Mouse (Mus musculus) hindbrain, postnatal 0 days (tissue): ENCODE data around the gene Cfap100. TPM values are rescaled to one million over a fixed set of nuclear protein-coding genes. Genes with fewer than 3 reads are reported as not detected.

Experiments used
- ATAC-seq: fragments of 200-750 bp; cut with Nextera tagmentation; 2 replicates; pipeline ENCODE4 v1.8.0; 2017; ENCODE audit warnings: mild to moderate bottlenecking, moderate TSS enrichment, moderate library complexity
- DNase-seq: peaks from one replicate; pipeline ENCODE4 v3.0.0-alpha.2; 2015; ENCODE audit warnings: low spot score
- H3K27ac ChIP-seq: fragments of 300-500 bp; sonication (generic); 2 replicates; pipeline ENCODE4 v1.5.1; 2014; ENCODE audit warnings: mild to moderate bottlenecking
- H3K27me3 ChIP-seq: fragments of 300-500 bp; sonication (generic); 2 replicates; pipeline ENCODE4 v1.6.1; 2014; ENCODE audit warnings: low read length, mixed read lengths; ENCODE audit not compliant: insufficient read depth
- H3K36me3 ChIP-seq: fragments of 300-500 bp; sonication (generic); 2 replicates; pipeline ENCODE4 v1.6.1; 2014; ENCODE audit warnings: low read length, mixed read lengths; ENCODE audit not compliant: insufficient read depth
- H3K4me1 ChIP-seq: fragments of 300-500 bp; sonication (generic); 2 replicates; pipeline ENCODE4 v1.6.1; 2014; ENCODE audit warnings: antibody characterized with exemption, low read length, mixed read lengths; ENCODE audit not compliant: insufficient read depth
- H3K4me2 ChIP-seq: fragments of 300-500 bp; sonication (generic); 2 replicates; pipeline ENCODE4 v1.6.1; 2014; ENCODE audit warnings: low read depth, mild to moderate bottlenecking, low read length, moderate library complexity, mixed read lengths
- H3K4me3 ChIP-seq: fragments of 300-500 bp; sonication (generic); 2 replicates; pipeline ENCODE4 v1.5.1; 2014; ENCODE audit warnings: low read length
- H3K9ac ChIP-seq: fragments of 300-500 bp; sonication (generic); replicated peaks from 2 replicates; pipeline ENCODE4 v1.6.1; 2014; ENCODE audit warnings: mild to moderate bottlenecking, low read length, moderate library complexity, mixed read lengths
- H3K9me3 ChIP-seq: fragments of 300-500 bp; sonication (generic); 2 replicates; pipeline ENCODE4 v1.6.1; 2016; ENCODE audit warnings: low read length, mixed read lengths
- CTCF ChIP-seq: IDR thresholded peaks from 2 replicates; pipeline ENCODE4 v1.5.1; 2016; ENCODE audit warnings: antibody characterized with exemption, control low read depth, low read depth
- WGBS: fragments of 180-500 bp; shearing (Covaris S2); extraction: QIAGEN DNeasy Blood & Tissue Kit; methylation state at CpG from one replicate; pipeline ENCODE4 v1.1.7; 2014; 5-methylcytosine and 5-hydroxymethylcytosine counted together
- polyA plus RNA-seq: library from polyadenylated mRNA; unstranded; fragments of >200 nt; fragmentation: Nextera tagmentation; extraction: Ambion mirVana; gene quantifications from 2 replicates; pipeline ENCODE4 v1.2.1, GENCODE M21; 2015
- total RNA-seq: library from RNA; depleted of rRNA; stranded (reverse); fragments of >200 nt; gene quantifications from 2 replicates; pipeline ENCODE4 v1.2.3, GENCODE M21; 2014

The Cfap100 gene
- total and polyA plus RNA-seq, 2 experiments from 2014 or later: 8.2 to 29.4 TPM

DNA sequence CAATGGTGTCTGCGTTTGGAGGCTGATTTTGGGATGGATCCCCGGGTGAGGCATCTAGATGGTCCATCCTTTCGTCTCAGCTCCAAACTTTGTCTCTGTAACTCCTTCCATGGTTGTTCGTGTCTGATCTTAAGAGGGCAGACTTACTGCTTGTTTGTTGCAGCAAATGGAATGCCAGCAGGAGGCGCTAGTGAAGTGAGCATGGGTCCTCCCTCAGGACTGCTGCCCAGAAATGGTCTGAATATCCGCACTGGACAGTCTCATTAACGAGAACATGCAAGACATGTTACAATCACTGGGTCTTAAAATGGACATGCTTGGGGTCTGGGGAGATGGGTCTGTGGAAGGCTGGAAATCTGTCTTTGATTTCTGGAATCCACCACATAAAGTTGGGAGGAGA, 21.6 kb upstream of the Cfap100 start:
- no peak overlapping the region for H3K4me3 ChIP-seq
- ATAC-seq (0 out of 2 replicates have a peak, but pooled peaks have one; percentile 39), DNase-seq (peak; percentile 82)
- H3K9me3 ChIP-seq: no peaks in the 10 kb centered on the region
- peak overlapping the region; percentile 54; the same call in 1 of the 2 replicates for H3K27ac ChIP-seq
- 27% methylated on average over 7 of the region's 7 CpGs for WGBS
- H3K27me3 ChIP-seq: no peaks in the 10 kb centered on the region
- no peak overlapping the region for H3K9ac ChIP-seq
- no peaks in the 10 kb centered on the region for H3K36me3 ChIP-seq
- H3K4me2 ChIP-seq: no peak overlapping the region
- peak; percentile 78 for TF ChIP-seq CTCF
- H3K4me1 ChIP-seq: 0 out of 2 replicates have a peak, but pooled peaks cover 4% of the 10 kb centered on the region

DNA sequence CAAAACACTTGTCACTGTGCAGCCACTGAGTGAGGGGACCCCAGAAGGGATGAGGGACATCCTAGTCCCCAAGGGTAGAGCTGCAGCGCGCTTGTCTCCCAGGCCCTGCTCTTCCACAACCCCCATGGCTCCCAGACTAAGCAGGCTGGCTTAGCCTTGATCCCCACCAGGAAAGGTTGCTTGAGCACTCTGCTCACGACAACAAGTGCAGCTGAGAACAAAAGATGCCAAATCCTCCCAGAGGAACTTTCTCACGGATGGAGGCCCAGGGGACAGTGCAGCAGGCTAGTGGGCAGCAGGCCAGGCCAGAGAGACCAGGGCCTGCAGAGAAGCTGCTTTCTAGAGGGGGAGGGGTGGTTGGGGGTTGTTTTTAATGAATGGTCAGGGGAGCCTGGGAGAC, 18.3 kb upstream of the Cfap100 start:
- WGBS: 21% methylated on average over 4 of the region's 4 CpGs
- TF ChIP-seq CTCF: no peak
- peak; percentile 84 for ATAC-seq
- Histone ChIP-seq H3K4me3 (no peak overlapping the region), H3K9me3 (no peaks in the 10 kb centered on the region), H3K27ac (peak overlapping the region; percentile 65), H3K36me3 (no peaks in the 10 kb centered on the region), H3K9ac (no peak overlapping the region), H3K27me3 (no peaks in the 10 kb centered on the region), H3K4me1 (0 out of 2 replicates have a peak, but pooled peaks cover 4% of the 10 kb centered on the region), H3K4me2 (no peak overlapping the region)
- DNase-seq: peak; percentile 82

DNA sequence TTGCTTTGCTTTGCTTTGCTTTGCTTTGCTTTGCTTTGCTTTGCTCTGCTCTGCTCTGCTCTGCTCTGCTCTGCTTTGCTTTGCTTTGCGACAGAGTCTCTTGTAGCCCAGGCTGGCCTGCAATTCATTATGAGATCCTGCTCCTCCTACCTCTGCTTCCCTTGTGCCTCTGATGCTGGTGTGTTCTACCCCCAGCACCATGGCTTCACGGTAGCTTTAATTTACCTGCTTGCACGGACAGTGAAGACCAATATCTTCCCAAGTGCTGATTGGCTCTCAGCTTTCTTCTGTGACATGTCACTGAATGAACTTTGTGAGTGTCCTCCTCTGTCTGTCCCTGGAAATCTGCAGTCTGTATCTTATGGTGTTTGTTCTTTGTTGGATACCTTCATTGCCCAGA, 8.4 kb upstream of the Cfap100 start:
- Histone ChIP-seq H3K36me3 (no peaks in the 10 kb centered on the region), H3K4me1 (no peaks in the 10 kb centered on the region), H3K27me3 (no peaks in the 10 kb centered on the region), H3K4me2 (no peak overlapping the region), H3K9ac (no peak overlapping the region), H3K27ac (no peak overlapping the region), H3K9me3 (no peaks in the 10 kb centered on the region), H3K4me3 (no peak overlapping the region)
- ATAC-seq: no peak
- no peak for TF ChIP-seq CTCF
- no peak for DNase-seq
- WGBS: 92% methylated on average over 3 of the region's 3 CpGs

DNA sequence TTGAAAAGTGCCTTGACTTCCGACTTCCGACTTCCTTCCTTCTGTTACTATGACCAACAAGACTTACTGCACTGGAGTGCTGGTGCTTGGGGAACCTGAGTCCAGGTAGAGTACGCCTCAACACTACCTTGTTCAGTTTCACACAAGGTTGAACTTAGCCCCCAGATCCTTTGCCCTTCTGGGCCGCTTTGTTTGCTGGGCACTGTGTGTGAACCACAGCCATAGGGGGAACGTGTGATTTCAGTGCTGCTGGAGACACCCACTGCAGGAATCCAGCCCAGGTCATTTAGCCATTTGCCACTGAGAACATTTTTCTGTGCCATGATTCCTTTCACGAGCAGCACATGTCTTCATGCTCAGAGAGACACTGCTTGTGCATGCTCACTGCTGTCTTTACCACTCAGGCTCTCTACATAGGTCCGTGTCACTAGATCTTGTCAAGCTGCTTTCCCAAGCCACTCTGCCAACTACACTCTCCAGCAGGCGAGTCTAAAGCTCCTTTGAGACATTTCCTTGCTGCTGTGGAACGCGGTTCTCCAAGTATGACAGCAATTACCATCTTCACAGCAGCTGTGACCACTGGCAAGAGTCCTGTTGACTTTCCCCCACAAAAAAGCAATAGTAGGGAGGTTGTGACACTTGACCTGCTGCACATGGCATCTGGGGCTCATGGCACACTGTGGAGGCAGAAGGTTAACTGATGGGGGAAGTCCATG, 7.8 kb upstream of the Cfap100 start:
- DNase-seq (no peak), ATAC-seq (no peak)
- H3K4me1 ChIP-seq: no peaks in the 10 kb centered on the region
- no peak overlapping the region for H3K9ac ChIP-seq
- 68% methylated on average over 10 of the region's 10 CpGs for WGBS
- no peak overlapping the region for H3K27ac ChIP-seq
- no peaks in the 10 kb centered on the region for H3K36me3 ChIP-seq
- H3K9me3 ChIP-seq: no peaks in the 10 kb centered on the region
- no peak overlapping the region for H3K4me2 ChIP-seq
- H3K4me3 ChIP-seq: no peak overlapping the region
- no peak for TF ChIP-seq CTCF
- no peaks in the 10 kb centered on the region for H3K27me3 ChIP-seq

DNA sequence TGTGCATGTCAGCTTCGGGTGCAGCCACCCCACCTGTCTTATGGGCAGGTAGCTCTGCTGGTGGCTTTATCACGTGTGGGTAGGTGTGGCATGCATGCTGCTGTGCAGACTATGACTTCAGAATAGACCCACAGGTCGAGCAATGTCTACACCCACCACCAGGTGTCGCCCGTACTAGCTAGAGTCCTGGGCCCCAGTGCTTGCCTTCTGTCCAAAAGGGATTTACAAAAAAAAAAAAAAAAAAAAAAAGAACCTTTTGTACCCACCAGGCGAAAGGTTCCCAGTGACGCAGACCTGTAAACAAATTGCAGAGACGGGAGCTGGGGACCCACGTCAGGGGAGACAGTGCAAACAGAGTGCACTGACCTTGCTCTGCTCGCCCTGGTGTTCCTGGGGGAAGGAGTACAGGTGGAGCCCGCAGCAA, 6.6 kb upstream of the Cfap100 start:
- 14% methylated on average over 11 of the region's 11 CpGs for WGBS
- peak; percentile 90 for ATAC-seq
- H3K4me2 ChIP-seq: no peak overlapping the region
- no peaks in the 10 kb centered on the region for H3K9me3 ChIP-seq
- DNase-seq: peak; percentile 87
- H3K4me1 ChIP-seq: no peaks in the 10 kb centered on the region
- H3K27me3 ChIP-seq: no peaks in the 10 kb centered on the region
- H3K4me3 ChIP-seq: no peak overlapping the region
- TF ChIP-seq CTCF: peak; percentile 82
- no peaks in the 10 kb centered on the region for H3K36me3 ChIP-seq
- no peak overlapping the region for H3K27ac ChIP-seq
- no peak overlapping the region for H3K9ac ChIP-seq

DNA sequence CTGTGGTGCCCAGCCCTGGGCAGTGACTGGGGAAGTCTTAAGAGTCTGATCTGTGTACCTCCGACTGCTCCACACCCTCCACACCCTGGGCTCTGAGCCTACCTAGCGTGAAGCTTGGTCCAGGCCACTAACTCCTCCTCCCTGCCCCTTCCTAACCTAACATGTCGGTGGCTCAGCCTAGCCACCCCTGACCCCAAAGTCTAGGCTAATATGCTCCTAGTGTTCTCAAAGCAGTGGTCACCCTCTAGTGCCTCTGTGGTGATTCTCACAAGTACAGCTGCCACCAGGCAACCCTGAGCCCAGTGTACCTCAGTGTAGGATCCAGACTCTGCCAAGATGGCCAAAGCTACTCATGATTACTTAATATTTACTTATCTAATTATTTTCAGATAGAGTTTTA, 6.1 kb upstream of the Cfap100 start:
- 73% methylated on average over 3 of the region's 3 CpGs for WGBS
- no peak for TF ChIP-seq CTCF
- no peak for DNase-seq
- ATAC-seq: peak; percentile 55; the same call in 1 of the 2 replicates
- Histone ChIP-seq H3K4me1 (no peaks in the 10 kb centered on the region), H3K9me3 (no peaks in the 10 kb centered on the region), H3K4me2 (no peak overlapping the region), H3K27ac (no peak overlapping the region), H3K9ac (no peak overlapping the region), H3K27me3 (no peaks in the 10 kb centered on the region), H3K4me3 (no peak overlapping the region), H3K36me3 (no peaks in the 10 kb centered on the region)

DNA sequence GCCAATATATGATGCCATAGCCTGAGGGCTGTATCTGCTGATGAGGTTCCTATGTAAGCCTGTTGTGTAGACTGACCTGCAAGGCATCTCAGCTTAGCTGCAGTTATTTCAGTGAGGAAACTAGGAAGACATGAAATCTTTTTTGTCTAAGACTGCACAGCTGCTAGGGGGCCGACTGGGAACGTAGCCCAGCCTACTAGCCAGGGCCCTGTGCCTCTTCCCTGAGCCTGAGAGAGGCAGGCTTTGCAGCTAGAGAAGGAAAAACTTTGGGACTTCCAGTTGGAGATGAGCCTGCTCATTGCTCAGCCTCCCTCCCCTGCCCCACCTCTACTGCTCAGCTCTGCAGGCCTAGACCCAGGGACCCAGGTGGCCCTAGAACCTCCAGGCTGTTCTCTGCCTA, 2.9 kb upstream of the Cfap100 start:
- 45% methylated on average over 2 of the region's 2 CpGs for WGBS
- Histone ChIP-seq H3K4me1 (0 out of 2 replicates have a peak, but pooled peaks cover 4% of the 10 kb centered on the region), H3K4me2 (no peak overlapping the region), H3K4me3 (no peak overlapping the region), H3K9ac (no peak overlapping the region), H3K27me3 (no peaks in the 10 kb centered on the region), H3K9me3 (no peaks in the 10 kb centered on the region), H3K27ac (0 out of 2 replicates have a peak overlapping the region, but pooled peaks have one; percentile 2), H3K36me3 (no peaks in the 10 kb centered on the region)
- ATAC-seq (no peak), DNase-seq (peak; percentile 20)
- TF ChIP-seq CTCF: no peak
